Mouse (Mus musculus): ENCODE measurements around the gene Mycbp. TPM values are rescaled to one million over a fixed set of nuclear protein-coding genes. Genes with fewer than 3 reads are reported as not detected.

Mycbp gene
- 5.0 and 24.6 TPM in 2 replicates for polyA plus RNA-seq (2012; ENCODE audit: low replicate concordance)

GRCm38 (mm10) chr4:123904333-123905125, at the start of gene Mycbp:
Gene Mycbp (plus strand): TSS chr4:123904832.

GRCm38 (mm10) chr4:123859379-123859778, 45.3 kb upstream of the Mycbp start, which contains the start of gene 4933427I04Rik:
Gene 4933427I04Rik (plus strand): TSS chr4:123859679.

GRCm38 (mm10) chr4:123916748-123917547, 12.3 kb downstream of the Mycbp start, which contains the start of gene Rragc:
Gene Rragc (plus strand): TSS chr4:123917446.

GRCm38 (mm10) chr4:123917548-123918140, 13.0 kb downstream of the Mycbp start, which contains the start of gene 4930535I16Rik:
Gene 4930535I16Rik (minus strand): TSS chr4:123918022.

Other genes starting within 250 kb of the Mycbp start
- 49.9 and 61.0 TPM in 2 replicates for gene Macf1, start 220.5 kb upstream of the Mycbp start, polyA plus RNA-seq (2012; ENCODE audit: low replicate concordance)
- gene Ndufs5, start 186.6 kb upstream of the Mycbp start, polyA plus RNA-seq (2012; ENCODE audit: low replicate concordance): 18.3 and 29.6 TPM in 2 replicates
- gene Akirin1, start 154.5 kb upstream of the Mycbp start, polyA plus RNA-seq (2012; ENCODE audit: low replicate concordance): 320 and 470 TPM in 2 replicates
- gene Rhbdl2, start 117.0 kb upstream of the Mycbp start, polyA plus RNA-seq (2012; ENCODE audit: low replicate concordance): not detected in 2 replicates
- gene 4933427I04Rik, start 45.2 kb upstream of the Mycbp start, polyA plus RNA-seq (2012; ENCODE audit: low replicate concordance): not detected in 2 replicates
- 14.0 and 17.4 TPM in 2 replicates for gene Rragc, start 12.6 kb downstream of the Mycbp start, polyA plus RNA-seq (2012; ENCODE audit: low replicate concordance)
- gene 4930535I16Rik, start 13.2 kb downstream of the Mycbp start, polyA plus RNA-seq (2012; ENCODE audit: low replicate concordance): 0.42 TPM in 1 of 2 replicates, not detected in the other